Comparison of ENCODE assay signal across 7 mouse cellular contexts in genomic region chr7:127027885-127028284, GRCm38 (mm10). TPM values are rescaled to one million over a fixed set of nuclear protein-coding genes. Genes with fewer than 3 reads are reported as not detected.
A peak's percentile ranks its signal among the peaks of the same experiment; 100 is the strongest.
DNase-seq lines count a peak whose midpoint lies in the region; ATAC-seq and TF ChIP-seq lines count a peak whose summit lies in the region.

No protein-coding gene starts in this region.

- ATAC-seq in lung, embryonic 14.5 days (ENCODE audit: insufficient read depth): peak; percentile 0; the same call in 1 of the 2 replicates
- ATAC-seq in embryonic facial prominence, embryonic 15.5 days (ENCODE audit: insufficient number of reproducible peaks, low FRiP score, low TSS enrichment, low read depth): no peak
- ATAC-seq in intestine, postnatal 0 days: no peak
- no peak; the same call in none of the 2 replicates for ATAC-seq in neural tube, embryonic 15.5 days (ENCODE audit: low FRiP score)

- WGBS in lung, embryonic 14.5 days: 62% methylated on average over 8 of the region's 8 CpGs
- 62% methylated on average over 8 of the region's 8 CpGs for WGBS in embryonic facial prominence, embryonic 15.5 days
- 44% methylated on average over 8 of the region's 8 CpGs for WGBS in intestine, postnatal 0 days
- 54% methylated on average over 8 of the region's 8 CpGs for WGBS in neural tube, embryonic 15.5 days

- peaks cover 73% of the 10 kb centered on the region for H3K36me3 ChIP-seq in lung, embryonic 14.5 days (ENCODE audit: insufficient read depth)
- peaks cover 50% of the 10 kb centered on the region for H3K36me3 ChIP-seq in embryonic facial prominence, embryonic 15.5 days
- peaks cover 45% of the 10 kb centered on the region for H3K36me3 ChIP-seq in intestine, postnatal 0 days (ENCODE audit: control insufficient read depth, insufficient read depth)
- peaks cover 12% of the 10 kb centered on the region for H3K36me3 ChIP-seq in neural tube, embryonic 15.5 days

- H3K4me3 ChIP-seq in lung, embryonic 14.5 days (ENCODE audit: low read depth, low read length): peak overlapping the region; percentile 97
- peak overlapping the region; percentile 85 for H3K4me3 ChIP-seq in embryonic facial prominence, embryonic 15.5 days (replicated peaks)
- H3K4me3 ChIP-seq in intestine, postnatal 0 days (ENCODE audit: low read depth, low read length): peak overlapping the region; percentile 79
- H3K4me3 ChIP-seq in neural tube, embryonic 15.5 days (replicated peaks): peak overlapping the region; percentile 65

- peak overlapping the region; percentile 56 for H3K9ac ChIP-seq in lung, embryonic 14.5 days
- H3K9ac ChIP-seq in embryonic facial prominence, embryonic 15.5 days: peak overlapping the region; percentile 39
- peak overlapping the region; percentile 55 for H3K9ac ChIP-seq in intestine, postnatal 0 days (ENCODE audit: low read depth, low read length)
- H3K9ac ChIP-seq in neural tube, embryonic 15.5 days (replicated peaks): peak overlapping the region; percentile 60

- no peak for DNase-seq in lung, embryonic 14.5 days
- DNase-seq in lung, postnatal 14 days: no peak
- DNase-seq in urinary bladder, postnatal 36 days (ENCODE audit: low spot score in 2 of 2): no peak
- no peak for DNase-seq in adrenal gland, adult (ENCODE audit: inconsistent age in 2 of 2, low spot score in 1 of 2)

- peak overlapping the region; percentile 99 for H3K4me2 ChIP-seq in lung, embryonic 14.5 days
- H3K4me2 ChIP-seq in embryonic facial prominence, embryonic 15.5 days (replicated peaks): peak overlapping the region; percentile 70
- peak overlapping the region; percentile 90 for H3K4me2 ChIP-seq in intestine, postnatal 0 days (replicated peaks; ENCODE audit: low read depth)
- peak overlapping the region; percentile 90 for H3K4me2 ChIP-seq in neural tube, embryonic 15.5 days

- peaks cover 18% of the 10 kb centered on the region for H3K4me1 ChIP-seq in lung, embryonic 14.5 days (ENCODE audit: insufficient read depth)
- peaks cover 31% of the 10 kb centered on the region for H3K4me1 ChIP-seq in embryonic facial prominence, embryonic 15.5 days
- peaks cover 6% of the 10 kb centered on the region; the same call in 1 of the 2 replicates for H3K4me1 ChIP-seq in intestine, postnatal 0 days (replicated peaks; ENCODE audit: control insufficient read depth, insufficient read depth, low read length)
- H3K4me1 ChIP-seq in neural tube, embryonic 15.5 days: peaks cover 40% of the 10 kb centered on the region

- no peaks in the 10 kb centered on the region for H3K27me3 ChIP-seq in lung, embryonic 14.5 days (ENCODE audit: insufficient read depth, low read length)
- no peaks in the 10 kb centered on the region for H3K27me3 ChIP-seq in embryonic facial prominence, embryonic 15.5 days
- no peaks in the 10 kb centered on the region for H3K27me3 ChIP-seq in intestine, postnatal 0 days (replicated peaks; ENCODE audit: control insufficient read depth, insufficient read depth, low read length)
- H3K27me3 ChIP-seq in neural tube, embryonic 15.5 days (replicated peaks): no peaks in the 10 kb centered on the region

- no peaks in the 10 kb centered on the region for H3K9me3 ChIP-seq in lung, embryonic 14.5 days (ENCODE audit: low read depth, low read length)
- H3K9me3 ChIP-seq in embryonic facial prominence, embryonic 15.5 days (replicated peaks): no peaks in the 10 kb centered on the region
- no peaks in the 10 kb centered on the region for H3K9me3 ChIP-seq in intestine, postnatal 0 days (ENCODE audit: control insufficient read depth)
- no peaks in the 10 kb centered on the region for H3K9me3 ChIP-seq in neural tube, embryonic 15.5 days (replicated peaks)

- H3K27ac ChIP-seq in lung, embryonic 14.5 days (ENCODE audit: low read depth): peak overlapping the region; percentile 99
- H3K27ac ChIP-seq in embryonic facial prominence, embryonic 15.5 days (replicated peaks): peak overlapping the region; percentile 98
- H3K27ac ChIP-seq in intestine, postnatal 0 days (ENCODE audit: low read depth, low read length): peak overlapping the region; percentile 96
- H3K27ac ChIP-seq in neural tube, embryonic 15.5 days (replicated peaks): peak overlapping the region; percentile 100

- no peak for TF ChIP-seq CTCF in lung, embryonic 14.5 days (IDR thresholded peaks at IDR 0.05; ENCODE audit: low read depth)
- TF ChIP-seq CTCF in intestine, postnatal 0 days (IDR thresholded peaks at IDR 0.05; ENCODE audit: low read depth): no peak

RNA-seq across cellular contexts. Expression of gene Maz, which starts 1.0 kb away (rescaled TPM):
- polyA plus RNA-seq in lung, embryonic 14.5 days (2014; fragmentation: Nextera tagmentation; extraction: Ambion mirVana): 74.3 and 90.8 TPM in 2 replicates
- 75.2 and 79.8 TPM in 2 replicates for polyA plus RNA-seq in embryonic facial prominence, embryonic 15.5 days (2015; fragmentation: Nextera tagmentation; extraction: Ambion mirVana)
- polyA plus RNA-seq in intestine, postnatal 0 days (2015; fragmentation: Nextera tagmentation; extraction: Ambion mirVana): 32.6 and 33.9 TPM in 2 replicates
- polyA plus RNA-seq in neural tube, embryonic 15.5 days (2015; fragmentation: Nextera tagmentation; extraction: Ambion mirVana): 78.1 and 82.6 TPM in 2 replicates

RNA-seq across cellular contexts. Expression of gene Prrt2, which starts 6.9 kb away (rescaled TPM):
- 4.7 and 5.9 TPM in 2 replicates for polyA plus RNA-seq in lung, embryonic 14.5 days (2014; fragmentation: Nextera tagmentation; extraction: Ambion mirVana)
- 18.9 and 21.9 TPM in 2 replicates for polyA plus RNA-seq in embryonic facial prominence, embryonic 15.5 days (2015; fragmentation: Nextera tagmentation; extraction: Ambion mirVana)
- 2.5 and 2.7 TPM in 2 replicates for polyA plus RNA-seq in intestine, postnatal 0 days (2015; fragmentation: Nextera tagmentation; extraction: Ambion mirVana)
- 69.9 and 72.5 TPM in 2 replicates for polyA plus RNA-seq in neural tube, embryonic 15.5 days (2015; fragmentation: Nextera tagmentation; extraction: Ambion mirVana)

RNA-seq across cellular contexts. Expression of gene Gm42742, which starts 7.0 kb away (rescaled TPM):
- polyA plus RNA-seq in lung, embryonic 14.5 days (2014; fragmentation: Nextera tagmentation; extraction: Ambion mirVana): 37.4 and 54.0 TPM in 2 replicates
- polyA plus RNA-seq in embryonic facial prominence, embryonic 15.5 days (2015; fragmentation: Nextera tagmentation; extraction: Ambion mirVana): 55.0 and 78.2 TPM in 2 replicates
- polyA plus RNA-seq in intestine, postnatal 0 days (2015; fragmentation: Nextera tagmentation; extraction: Ambion mirVana): 15.7 and 27.1 TPM in 2 replicates
- 18.8 and 54.5 TPM in 2 replicates for polyA plus RNA-seq in neural tube, embryonic 15.5 days (2015; fragmentation: Nextera tagmentation; extraction: Ambion mirVana)

RNA-seq across cellular contexts. Expression of gene Pagr1a, which starts 10.7 kb away (rescaled TPM):
- polyA plus RNA-seq in lung, embryonic 14.5 days (2014; fragmentation: Nextera tagmentation; extraction: Ambion mirVana): 21.9 and 44.5 TPM in 2 replicates
- 40.9 and 73.0 TPM in 2 replicates for polyA plus RNA-seq in embryonic facial prominence, embryonic 15.5 days (2015; fragmentation: Nextera tagmentation; extraction: Ambion mirVana)
- 26.4 and 37.5 TPM in 2 replicates for polyA plus RNA-seq in intestine, postnatal 0 days (2015; fragmentation: Nextera tagmentation; extraction: Ambion mirVana)
- 52.5 and 80.1 TPM in 2 replicates for polyA plus RNA-seq in neural tube, embryonic 15.5 days (2015; fragmentation: Nextera tagmentation; extraction: Ambion mirVana)

RNA-seq across cellular contexts. Expression of gene Pagr1b, which starts 11.6 kb away (rescaled TPM):
- 0.85 TPM in 1 of 2 replicates, not detected in the other for polyA plus RNA-seq in lung, embryonic 14.5 days (2014; fragmentation: Nextera tagmentation; extraction: Ambion mirVana)
- polyA plus RNA-seq in embryonic facial prominence, embryonic 15.5 days (2015; fragmentation: Nextera tagmentation; extraction: Ambion mirVana): 0.33 and 0.43 TPM in 2 replicates
- polyA plus RNA-seq in intestine, postnatal 0 days (2015; fragmentation: Nextera tagmentation; extraction: Ambion mirVana): 0.68 TPM in 1 of 2 replicates, not detected in the other
- 0.79 and 1.2 TPM in 2 replicates for polyA plus RNA-seq in neural tube, embryonic 15.5 days (2015; fragmentation: Nextera tagmentation; extraction: Ambion mirVana)
